Mouse (Mus musculus): ENCODE measurements around the gene Rnaseh2c. TPM values are rescaled to one million over a fixed set of nuclear protein-coding genes. Genes with fewer than 3 reads are reported as not detected.

The Rnaseh2c gene
- polyA plus RNA-seq, 1 experiment from 2014 or later: 58.8 TPM

DNA sequence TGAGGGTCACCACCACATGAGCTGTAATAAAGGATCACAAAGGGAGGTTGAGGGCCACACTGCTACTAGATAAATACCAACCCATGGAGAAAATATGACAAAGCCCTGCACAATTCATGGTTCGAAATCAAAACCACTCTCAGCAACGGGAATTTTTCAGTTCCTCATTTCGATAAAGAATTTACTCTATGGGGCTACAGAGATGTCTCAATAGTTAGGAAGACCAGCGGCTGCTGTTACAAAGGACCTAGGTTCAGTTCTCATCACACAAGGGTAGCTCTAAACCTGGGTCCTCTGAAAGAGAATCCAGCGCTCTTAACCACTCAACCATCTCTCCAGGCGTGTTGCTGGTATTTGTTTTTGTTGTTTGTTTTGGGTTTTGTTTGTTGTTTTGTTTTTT, 9.8 kb upstream of the Rnaseh2c start:
- ATAC-seq (ENCODE audit: low FRiP score, low TSS enrichment) (no peak), DNase-seq (no peak)
- no peaks in the 10 kb centered on the region for H3K27me3 ChIP-seq (ENCODE audit: control insufficient read depth, insufficient read depth, low read length)
- H3K4me3 ChIP-seq (replicated peaks; ENCODE audit: low read depth, low read length): no peak overlapping the region
- H3K36me3 ChIP-seq (ENCODE audit: control insufficient read depth, insufficient read depth, low read length): no peaks in the 10 kb centered on the region
- 92% methylated on average over 6 of the region's 6 CpGs for WGBS
- no peaks in the 10 kb centered on the region for H3K4me1 ChIP-seq (ENCODE audit: control insufficient read depth, insufficient read depth, low read length)
- no peaks in the 10 kb centered on the region for H3K9me3 ChIP-seq (ENCODE audit: control insufficient read depth, low read length)
- no peak overlapping the region for H3K9ac ChIP-seq (replicated peaks; ENCODE audit: low read length)
- H3K27ac ChIP-seq (replicated peaks; ENCODE audit: low read depth, low read length): no peak overlapping the region
- no peak overlapping the region for H3K4me2 ChIP-seq (ENCODE audit: low read length)

- no peak overlapping the region for H3K4me2 ChIP-seq (ENCODE audit: low read length)
- H3K9me3 ChIP-seq (ENCODE audit: control insufficient read depth, low read length): no peaks in the 10 kb centered on the region
- peaks cover 14% of the 10 kb centered on the region for H3K36me3 ChIP-seq (ENCODE audit: control insufficient read depth, insufficient read depth, low read length)
- no peaks in the 10 kb centered on the region for H3K27me3 ChIP-seq (ENCODE audit: control insufficient read depth, insufficient read depth, low read length)
- WGBS: 78% methylated on average over 4 of the region's 4 CpGs
- DNase-seq (no peak), ATAC-seq (ENCODE audit: low FRiP score, low TSS enrichment) (no peak)
- H3K9ac ChIP-seq (replicated peaks; ENCODE audit: low read length): no peak overlapping the region
- H3K4me1 ChIP-seq (ENCODE audit: control insufficient read depth, insufficient read depth, low read length): peaks cover 10% of the 10 kb centered on the region
- no peak overlapping the region for H3K27ac ChIP-seq (replicated peaks; ENCODE audit: low read depth, low read length)
- no peak overlapping the region for H3K4me3 ChIP-seq (replicated peaks; ENCODE audit: low read depth, low read length)
Observed at GRCm38 (mm10) chr19:5599224-5599623, 2.4 kb upstream of the Rnaseh2c start.

GRCm38 (mm10) chr19:5603664-5604063, 2.0 kb downstream of the Rnaseh2c start:
- DNase-seq: no peak
- 94% methylated on average over 7 of the region's 7 CpGs for WGBS
- no peak overlapping the region for H3K4me3 ChIP-seq (replicated peaks; ENCODE audit: low read depth, low read length)
- no peaks in the 10 kb centered on the region for H3K9me3 ChIP-seq (ENCODE audit: control insufficient read depth, low read length)
- no peak overlapping the region for H3K4me2 ChIP-seq (ENCODE audit: low read length)
- H3K9ac ChIP-seq (replicated peaks; ENCODE audit: low read length): no peak overlapping the region
- ATAC-seq (ENCODE audit: low FRiP score, low TSS enrichment): no peak
- H3K27me3 ChIP-seq (ENCODE audit: control insufficient read depth, insufficient read depth, low read length): no peaks in the 10 kb centered on the region
- peaks cover 17% of the 10 kb centered on the region for H3K4me1 ChIP-seq (ENCODE audit: control insufficient read depth, insufficient read depth, low read length)
- H3K27ac ChIP-seq (replicated peaks; ENCODE audit: low read depth, low read length): no peak overlapping the region
- H3K36me3 ChIP-seq (ENCODE audit: control insufficient read depth, insufficient read depth, low read length): peaks cover 59% of the 10 kb centered on the region

DNA sequence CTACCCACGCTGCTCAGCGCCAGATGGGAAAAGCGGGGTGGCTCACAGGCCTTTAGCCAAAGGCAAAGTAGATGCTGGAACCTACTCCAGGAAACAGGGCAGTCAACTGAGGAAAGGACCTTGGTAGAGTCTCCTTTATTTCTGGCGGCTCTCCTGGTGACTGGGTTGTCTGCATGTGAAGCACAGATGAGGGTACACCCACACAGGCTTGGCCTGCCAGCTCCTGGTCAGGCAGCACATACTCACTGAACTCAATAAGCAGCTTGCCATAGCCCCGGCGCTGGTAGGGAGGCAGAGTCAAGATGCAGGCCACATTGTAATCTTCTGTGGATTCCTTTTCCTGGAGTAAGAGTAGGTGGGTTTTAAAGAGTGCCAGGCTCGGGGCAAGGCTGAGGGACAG, 3.5 kb downstream of the Rnaseh2c start:
- Histone ChIP-seq H3K9ac (replicated peaks; ENCODE audit: low read length) (no peak overlapping the region), H3K4me3 (replicated peaks; ENCODE audit: low read depth, low read length) (no peak overlapping the region), H3K27me3 (ENCODE audit: control insufficient read depth, insufficient read depth, low read length) (no peaks in the 10 kb centered on the region), H3K27ac (replicated peaks; ENCODE audit: low read depth, low read length) (no peak overlapping the region), H3K4me2 (ENCODE audit: low read length) (no peak overlapping the region), H3K4me1 (ENCODE audit: control insufficient read depth, insufficient read depth, low read length) (peaks cover 24% of the 10 kb centered on the region), H3K9me3 (ENCODE audit: control insufficient read depth, low read length) (no peaks in the 10 kb centered on the region), H3K36me3 (ENCODE audit: control insufficient read depth, insufficient read depth, low read length) (peaks cover 61% of the 10 kb centered on the region)
- WGBS: 92% methylated on average over 7 of the region's 7 CpGs
- ATAC-seq (ENCODE audit: low FRiP score, low TSS enrichment) (no peak), DNase-seq (no peak)

DNA sequence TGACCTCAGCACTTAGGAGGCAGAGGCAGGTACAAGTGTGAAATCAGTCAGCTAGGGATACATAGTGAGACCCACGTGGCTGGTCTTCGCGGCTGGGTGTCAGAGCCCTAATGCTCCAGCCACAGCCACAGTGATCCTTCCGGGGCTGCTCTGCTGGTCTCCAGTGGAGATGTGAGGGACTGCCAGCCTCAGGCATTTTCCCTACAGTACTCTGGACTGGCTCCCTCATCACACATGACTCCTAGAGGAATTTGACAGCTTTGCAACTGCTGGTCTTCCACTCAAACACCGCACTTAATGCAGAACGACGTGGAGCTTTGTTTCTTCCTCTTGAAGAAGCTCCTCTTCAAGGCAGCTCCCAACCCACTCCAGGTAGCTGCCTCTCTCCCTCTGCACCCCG, 4.5 kb downstream of the Rnaseh2c start:
- Histone ChIP-seq H3K9me3 (ENCODE audit: control insufficient read depth, low read length) (no peaks in the 10 kb centered on the region), H3K9ac (replicated peaks; ENCODE audit: low read length) (no peak overlapping the region)
- DNase-seq: no peak

GRCm38 (mm10) chr19:5607705-5608410, 6.2 kb downstream of the Rnaseh2c start:
- no peak overlapping the region for H3K4me3 ChIP-seq (replicated peaks; ENCODE audit: low read depth, low read length)

More for the DNA sequence above, 4.5 kb downstream of the Rnaseh2c start:
- H3K36me3 ChIP-seq (ENCODE audit: control insufficient read depth, insufficient read depth, low read length): peaks cover 61% of the 10 kb centered on the region
- H3K27me3 ChIP-seq (ENCODE audit: control insufficient read depth, insufficient read depth, low read length): no peaks in the 10 kb centered on the region
- ATAC-seq (ENCODE audit: low FRiP score, low TSS enrichment): no peak
- H3K27ac ChIP-seq (replicated peaks; ENCODE audit: low read depth, low read length): no peak overlapping the region
- H3K4me2 ChIP-seq (ENCODE audit: low read length): no peak overlapping the region
- H3K4me3 ChIP-seq (replicated peaks; ENCODE audit: low read depth, low read length): no peak overlapping the region
- WGBS: 89% methylated on average over 8 of the region's 8 CpGs
- peaks cover 33% of the 10 kb centered on the region for H3K4me1 ChIP-seq (ENCODE audit: control insufficient read depth, insufficient read depth, low read length)

GRCm38 (mm10) chr19:5608707-5609106, 7.0 kb downstream of the Rnaseh2c start:
- Histone ChIP-seq H3K4me3 (replicated peaks; ENCODE audit: low read depth, low read length) (peak overlapping the region; percentile 63), H3K27ac (replicated peaks; ENCODE audit: low read depth, low read length) (peak overlapping the region; percentile 99; the same call in 1 of the 2 replicates), H3K9ac (replicated peaks; ENCODE audit: low read length) (peak overlapping the region; percentile 89), H3K4me1 (ENCODE audit: control insufficient read depth, insufficient read depth, low read length) (peaks cover 22% of the 10 kb centered on the region), H3K9me3 (ENCODE audit: control insufficient read depth, low read length) (no peaks in the 10 kb centered on the region), H3K27me3 (ENCODE audit: control insufficient read depth, insufficient read depth, low read length) (no peaks in the 10 kb centered on the region), H3K4me2 (ENCODE audit: low read length) (peak overlapping the region; percentile 81), H3K36me3 (ENCODE audit: control insufficient read depth, insufficient read depth, low read length) (peaks cover 52% of the 10 kb centered on the region)
- WGBS: 94% methylated on average over 13 of the region's 13 CpGs
- DNase-seq (no peak), ATAC-seq (ENCODE audit: low FRiP score, low TSS enrichment) (no peak)

More at GRCm38 (mm10) chr19:5607705-5608410, 6.2 kb downstream of the Rnaseh2c start:
- ATAC-seq (ENCODE audit: low FRiP score, low TSS enrichment) (no peak), DNase-seq (no peak)
- no peaks in the 10 kb centered on the region for H3K9me3 ChIP-seq (ENCODE audit: control insufficient read depth, low read length)
- WGBS: 97% methylated on average over 26 of the region's 26 CpGs
- no peak overlapping the region for H3K9ac ChIP-seq (replicated peaks; ENCODE audit: low read length)
- peaks cover 60% of the 10 kb centered on the region for H3K36me3 ChIP-seq (ENCODE audit: control insufficient read depth, insufficient read depth, low read length)
- H3K4me2 ChIP-seq (ENCODE audit: low read length): peak overlapping the region; percentile 19; the same call in 1 of the 2 replicates
- H3K4me1 ChIP-seq (ENCODE audit: control insufficient read depth, insufficient read depth, low read length): peaks cover 26% of the 10 kb centered on the region
- no peaks in the 10 kb centered on the region for H3K27me3 ChIP-seq (ENCODE audit: control insufficient read depth, insufficient read depth, low read length)
- H3K27ac ChIP-seq (replicated peaks; ENCODE audit: low read depth, low read length): no peak overlapping the region

- Histone ChIP-seq H3K27me3 (ENCODE audit: control insufficient read depth, insufficient read depth, low read length) (no peaks in the 10 kb centered on the region), H3K9me3 (ENCODE audit: control insufficient read depth, low read length) (no peaks in the 10 kb centered on the region), H3K27ac (replicated peaks; ENCODE audit: low read depth, low read length) (peak overlapping the region; percentile 99), H3K4me2 (ENCODE audit: low read length) (peak overlapping the region; percentile 81), H3K36me3 (ENCODE audit: control insufficient read depth, insufficient read depth, low read length) (peaks cover 47% of the 10 kb centered on the region), H3K4me1 (ENCODE audit: control insufficient read depth, insufficient read depth, low read length) (peaks cover 22% of the 10 kb centered on the region), H3K9ac (replicated peaks; ENCODE audit: low read length) (peak overlapping the region; percentile 89), H3K4me3 (replicated peaks; ENCODE audit: low read depth, low read length) (peak overlapping the region; percentile 63)
- DNase-seq (no peak), ATAC-seq (ENCODE audit: low FRiP score, low TSS enrichment) (no peak; the same call in 1 of the 2 replicates)
- 64% methylated on average over 10 of the region's 10 CpGs for WGBS
Observed at GRCm38 (mm10) chr19:5609171-5609546, 7.5 kb downstream of the Rnaseh2c start.

Measured in midbrain, embryonic 14.5 days (tissue).